Mouse (Mus musculus) ES-Bruce4 (cell line): ENCODE data around the gene Galnt3. TPM values are rescaled to one million over a fixed set of nuclear protein-coding genes. Genes with fewer than 3 reads are reported as not detected.

Source experiments
- H3K27ac ChIP-seq: 2 replicates; pipeline ENCODE4 v1.5.1; 2012; ENCODE audit warnings: low read length, inconsistent platforms; ENCODE audit not compliant: insufficient read depth
- H3K27me3 ChIP-seq: 2 replicates; pipeline ENCODE4 v1.6.1; 2012; ENCODE audit warnings: mild to moderate bottlenecking, low read length, inconsistent platforms; ENCODE audit not compliant: control insufficient read depth, poor library complexity, insufficient read depth, severe bottlenecking
- H3K36me3 ChIP-seq: 2 replicates; pipeline ENCODE4 v1.6.1; 2012; ENCODE audit warnings: inconsistent platforms, mild to moderate bottlenecking, low read length, moderate library complexity; ENCODE audit not compliant: control insufficient read depth, poor library complexity, insufficient read depth, severe bottlenecking
- H3K4me1 ChIP-seq: one replicate; pipeline ENCODE4 v1.8.1; 2011; ENCODE audit warnings: low read length; ENCODE audit not compliant: control insufficient read depth, insufficient read depth
- H3K4me3 ChIP-seq: 2 replicates; pipeline ENCODE4 v1.5.1; 2011; ENCODE audit warnings: low read depth, mild to moderate bottlenecking, low read length
- H3K9ac ChIP-seq: 2 replicates; pipeline ENCODE4 v1.6.1; 2012; ENCODE audit warnings: low read depth, mild to moderate bottlenecking, inconsistent platforms; ENCODE audit not compliant: poor library complexity, severe bottlenecking
- H3K9me3 ChIP-seq: replicated peaks from 2 replicates; pipeline ENCODE4 v1.6.1; 2012; ENCODE audit warnings: mild to moderate bottlenecking, low read length, inconsistent platforms; ENCODE audit not compliant: control insufficient read depth, poor library complexity, insufficient read depth, severe bottlenecking
- CTCF ChIP-seq: IDR thresholded peaks from one replicate; pipeline ENCODE4 v1.8.1; 2011; ENCODE audit warnings: low read depth, low read length
- EP300 ChIP-seq: IDR thresholded peaks from 2 replicates; pipeline ENCODE4 v1.6.1; 2011; ENCODE audit warnings: low read depth, low read length; ENCODE audit not compliant: insufficient read depth
- POLR2A ChIP-seq: IDR thresholded peaks from one replicate; pipeline ENCODE4 v1.8.1; 2011; ENCODE audit warnings: low read length; ENCODE audit not compliant: insufficient read depth
- polyA plus RNA-seq: library from polyadenylated mRNA; stranded (reverse); fragments of >200 nt; gene quantifications from 2 replicates; pipeline ENCODE4 v1.2.4, GENCODE M21; 2011; ENCODE audit warnings: low read depth; ENCODE audit not compliant: missing spikeins, insufficient read depth, insufficient read length

Galnt3 gene
- polyA plus RNA-seq, 1 experiment = 23.4 TPM

- Histone ChIP-seq H3K9me3 (no peaks in the 10 kb centered on the region), H3K4me1 (no peaks in the 10 kb centered on the region)
- TF ChIP-seq EP300 = no peak
- TF ChIP-seq CTCF = no peak
- no peak for TF ChIP-seq POLR2A
Observed at GRCm38 (mm10) chr2:66151436-66151835, 26.6 kb upstream of the Galnt3 start.

GRCm38 (mm10) chr2:66150531-66150930 is 25.7 kb upstream of the Galnt3 start:
- no peak overlapping the region for H3K9ac ChIP-seq
- no peaks in the 10 kb centered on the region for H3K9me3 ChIP-seq
- no peak overlapping the region for H3K27ac ChIP-seq
- no peaks in the 10 kb centered on the region for H3K4me1 ChIP-seq
- TF ChIP-seq EP300 = no peak
- H3K36me3 ChIP-seq = no peaks in the 10 kb centered on the region
- H3K4me3 ChIP-seq = no peak overlapping the region
- no peaks in the 10 kb centered on the region for H3K27me3 ChIP-seq

More at GRCm38 (mm10) chr2:66151436-66151835, 26.6 kb upstream of the Galnt3 start:
- H3K4me3 ChIP-seq = no peak overlapping the region
- H3K27me3 ChIP-seq = no peaks in the 10 kb centered on the region
- H3K9ac ChIP-seq = no peak overlapping the region
- H3K36me3 ChIP-seq = no peaks in the 10 kb centered on the region
- H3K27ac ChIP-seq = no peak overlapping the region

- H3K4me1 ChIP-seq = no peaks in the 10 kb centered on the region
- TF ChIP-seq EP300 = no peak
- TF ChIP-seq POLR2A = no peak
- TF ChIP-seq CTCF = no peak
- H3K27me3 ChIP-seq = no peaks in the 10 kb centered on the region
- no peak overlapping the region for H3K4me3 ChIP-seq
- no peaks in the 10 kb centered on the region for H3K9me3 ChIP-seq
- no peak overlapping the region for H3K27ac ChIP-seq
- no peaks in the 10 kb centered on the region for H3K36me3 ChIP-seq
- no peak overlapping the region for H3K9ac ChIP-seq
Observed at GRCm38 (mm10) chr2:66148654-66149230, 23.9 kb upstream of the Galnt3 start.

DNA sequence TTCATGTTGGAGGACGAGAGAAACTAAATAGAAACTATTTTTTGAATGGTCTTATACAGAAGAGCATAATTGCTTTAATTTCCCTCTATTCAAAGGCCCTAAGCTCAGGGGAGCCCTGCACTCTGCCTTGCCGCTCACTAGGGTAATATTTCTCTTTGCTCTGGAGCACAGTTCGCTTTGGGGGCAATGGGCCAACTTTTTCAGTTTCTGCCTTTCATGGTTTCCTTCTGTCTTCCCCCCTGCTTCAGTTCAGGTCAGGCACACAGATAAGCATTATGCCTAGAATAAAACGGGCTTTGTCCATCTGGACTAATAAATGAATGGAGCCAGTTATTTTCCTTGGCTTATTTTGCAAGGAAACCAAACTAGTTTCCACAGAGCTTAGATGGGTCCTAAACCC is 21.7 kb upstream of the Galnt3 start:
- no peaks in the 10 kb centered on the region for H3K27me3 ChIP-seq
- no peak for TF ChIP-seq EP300
- no peak for TF ChIP-seq CTCF
- no peak for TF ChIP-seq POLR2A
- H3K4me1 ChIP-seq = no peaks in the 10 kb centered on the region
- H3K4me3 ChIP-seq = no peak overlapping the region
- H3K27ac ChIP-seq = no peak overlapping the region
- H3K9ac ChIP-seq = no peak overlapping the region
- H3K9me3 ChIP-seq = no peaks in the 10 kb centered on the region
- H3K36me3 ChIP-seq = no peaks in the 10 kb centered on the region

DNA sequence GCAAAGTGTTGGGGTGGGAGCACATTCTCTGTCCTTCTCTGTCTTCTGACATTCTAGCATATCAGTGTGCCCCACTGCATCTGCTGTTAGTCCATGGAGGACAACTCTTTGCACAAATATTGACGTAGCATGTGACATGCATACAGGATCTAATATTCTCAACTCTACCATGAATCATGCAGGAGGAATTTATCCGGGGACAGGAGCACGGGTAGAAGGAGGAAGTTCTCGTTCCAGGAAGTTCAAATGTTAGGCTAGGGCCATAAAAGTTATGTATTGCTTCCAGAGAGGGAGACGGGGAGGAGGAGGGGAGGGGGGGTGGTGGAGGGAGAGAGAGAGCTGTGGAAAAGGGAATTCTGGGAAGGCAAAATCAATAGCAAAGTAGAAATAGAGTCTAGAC is 20.0 kb upstream of the Galnt3 start:
- Histone ChIP-seq H3K36me3 (no peaks in the 10 kb centered on the region), H3K4me1 (no peaks in the 10 kb centered on the region), H3K4me3 (no peak overlapping the region), H3K27me3 (no peaks in the 10 kb centered on the region), H3K9ac (no peak overlapping the region), H3K9me3 (no peaks in the 10 kb centered on the region), H3K27ac (no peak overlapping the region)
- TF ChIP-seq POLR2A (no peak), CTCF (no peak), EP300 (no peak)

DNA sequence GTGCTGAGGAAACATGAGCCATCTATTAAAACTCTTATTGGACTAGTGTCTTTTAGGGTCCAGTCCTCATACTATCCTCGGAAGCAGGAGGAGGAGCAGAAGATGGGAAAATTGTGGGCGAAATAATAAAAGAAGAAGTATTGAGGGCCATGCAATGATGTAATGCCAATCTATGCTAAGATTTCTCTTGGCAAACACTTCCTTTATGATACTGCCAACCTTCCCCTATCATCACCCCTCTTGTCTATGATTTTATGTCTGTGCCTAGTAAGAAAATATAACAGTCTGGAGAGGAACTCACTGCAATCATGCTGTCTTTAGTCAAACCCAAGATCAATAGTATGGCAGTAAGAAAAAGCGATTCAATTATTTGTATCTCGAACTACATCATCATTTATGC is 18.5 kb upstream of the Galnt3 start:
- H3K4me3 ChIP-seq = no peak overlapping the region
- no peak overlapping the region for H3K27ac ChIP-seq
- H3K4me1 ChIP-seq = no peaks in the 10 kb centered on the region
- H3K36me3 ChIP-seq = no peaks in the 10 kb centered on the region
- TF ChIP-seq POLR2A = no peak
- TF ChIP-seq CTCF = no peak
- no peak for TF ChIP-seq EP300
- no peaks in the 10 kb centered on the region for H3K9me3 ChIP-seq
- H3K9ac ChIP-seq = no peak overlapping the region
- no peaks in the 10 kb centered on the region for H3K27me3 ChIP-seq
